Comparison of ENCODE assay signal across 9 mouse cellular contexts in the genomic region with DNA sequence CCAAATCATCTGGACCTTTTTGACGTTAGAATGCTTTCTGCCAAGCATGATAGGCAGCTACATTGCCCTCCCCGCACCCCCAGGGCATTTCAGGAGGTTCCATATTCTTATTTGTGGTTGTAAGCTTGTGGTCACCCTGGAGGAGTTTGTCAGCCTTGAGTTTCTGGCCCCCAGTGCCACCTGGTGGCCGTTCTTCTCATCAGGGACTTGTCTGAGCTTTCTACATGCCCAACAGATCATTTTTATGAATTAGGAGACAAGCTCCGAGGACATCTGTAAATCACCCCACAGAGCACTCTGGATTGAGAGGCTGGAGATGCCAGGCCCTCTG. TPM values are rescaled to one million over a fixed set of nuclear protein-coding genes. Genes with fewer than 3 reads are reported as not detected.
DNase-seq lines count a peak whose midpoint lies in the region; ATAC-seq lines count a peak whose summit lies in the region.
"Had no signal": no experiment of that assay in that cellular context is flagged by ENCODE, and none has a peak within 500 bp of the region (broad histone marks: within the 10 kb centered on the region; RNA-seq: fewer than 3 reads in every experiment).

No protein-coding gene starts in this region.

- peak; percentile 57 for DNase-seq in CD4-positive, CD25-positive, alpha-beta regulatory T cell, adult 2 months (ENCODE audit: low read depth, low spot score)
- DNase-seq in B cell, adult 2 months, result peak; percentile 50 to 53
- peak; percentile 28 for DNase-seq in c-Kit-positive CD71-positive TER-119-positive erythroid progenitor cells, embryonic 14.5 days (ENCODE audit: low spot score)
- DNase-seq in frontal cortex, postnatal 14 days (ENCODE audit: low spot score in 2 of 2), result peak; percentile 19 to 58
- peak; percentile 71 for DNase-seq in layer of hippocampus, adult 11-12 months (ENCODE audit: low spot score)
- peak; percentile 65 for DNase-seq in lung, postnatal 10 days
- DNase-seq in spleen, postnatal 14 days (ENCODE audit: low spot score in 2 of 2), result peak; percentile 11 to 38

- no peak for ATAC-seq in CD4-positive, CD25-positive, alpha-beta regulatory T cell, adult 4 months

RNA-seq across cellular contexts. Expression of gene Sun5, which starts 19.9 kb away (rescaled TPM):
- not detected for polyA plus RNA-seq in CD4-positive, CD25-positive, alpha-beta regulatory T cell, adult 4 months (2017; shearing (Covaris generic))
- polyA plus RNA-seq: C2C12 had no signal

RNA-seq across cellular contexts. Expression of gene Bpifb2, which starts 23.9 kb away (rescaled TPM):
- polyA plus RNA-seq in CD4-positive, CD25-positive, alpha-beta regulatory T cell, adult 4 months (2017; shearing (Covaris generic)), result not detected
- polyA plus RNA-seq: C2C12 had no signal

RNA-seq across cellular contexts. Expression of gene Bpifb6, which starts 49.2 kb away (rescaled TPM):
- polyA plus RNA-seq in CD4-positive, CD25-positive, alpha-beta regulatory T cell, adult 4 months (2017; shearing (Covaris generic)), result not detected
- polyA plus RNA-seq: C2C12 had no signal
